Mouse (Mus musculus) liver, embryonic 14.5 days (tissue): ENCODE data around the gene 4930507D05Rik. TPM values are rescaled to one million over a fixed set of nuclear protein-coding genes. Genes with fewer than 3 reads are reported as not detected.

ENCODE experiments used
- ATAC-seq: fragments of 200-750 bp; cut with Nextera tagmentation; 2 replicates; pipeline ENCODE4 v1.8.0; 2017; ENCODE audit warnings: moderate number of reproducible peaks, mild to moderate bottlenecking, moderate library complexity; ENCODE audit not compliant: insufficient read depth
- DNase-seq, 3 experiments: peaks; one replicate each; pipeline ENCODE4 v3.0.0-alpha.2; 2012 to 2013; ENCODE audit warnings: low read depth in 3 of 3, low spot score in 3 of 3
- H3K27ac ChIP-seq: fragments of 300-500 bp; sonication (generic); 2 replicates; pipeline ENCODE4 v1.5.1; 2014; ENCODE audit warnings: moderate library complexity, mild to moderate bottlenecking, control low read depth, inconsistent platforms
- H3K27me3 ChIP-seq: fragments of 300-500 bp; sonication (generic); 2 replicates; pipeline ENCODE4 v1.6.1; 2014; ENCODE audit warnings: mild to moderate bottlenecking, low read length, moderate library complexity; ENCODE audit not compliant: control insufficient read depth, insufficient read depth
- H3K36me3 ChIP-seq: fragments of 300-500 bp; sonication (generic); replicated peaks from 2 replicates; pipeline ENCODE4 v1.6.1; 2014; ENCODE audit warnings: low read depth; ENCODE audit not compliant: control insufficient read depth, insufficient read depth
- H3K4me1 ChIP-seq, 2 experiments: fragments of 200-500 bp in 1 of 2; fragments of 300-500 bp in 1 of 2; sonication (generic) in 1 of 2; replicated peaks; 2 replicates each; pipeline ENCODE4 v1.6.1; 2012 to 2014; ENCODE audit warnings: antibody characterized with exemption in 1 of 2, inconsistent platforms in 1 of 2, low read length in 1 of 2; ENCODE audit not compliant: control insufficient read depth in 2 of 2, insufficient read depth in 2 of 2
- H3K4me2 ChIP-seq: fragments of 300-500 bp; sonication (generic); 2 replicates; pipeline ENCODE4 v1.6.1; 2014; ENCODE audit warnings: low read depth, mild to moderate bottlenecking, control low read depth, moderate library complexity
- H3K4me3 ChIP-seq, 2 experiments: fragments of 200-500 bp in 1 of 2; fragments of 300-500 bp in 1 of 2; sonication (generic) in 1 of 2; 2 replicates each; pipeline ENCODE4 v1.5.1; 2012 to 2014; ENCODE audit warnings: low read depth in 2 of 2, low read length in 2 of 2, mild to moderate bottlenecking in 2 of 2, control low read depth in 1 of 2, inconsistent platforms in 1 of 2, moderate library complexity in 1 of 2; ENCODE audit not compliant: insufficient read depth in 1 of 2
- H3K9ac ChIP-seq: fragments of 300-500 bp; sonication (generic); replicated peaks from 2 replicates; pipeline ENCODE4 v1.6.1; 2014; ENCODE audit warnings: mild to moderate bottlenecking, control low read depth, moderate library complexity
- H3K9me3 ChIP-seq: fragments of 300-500 bp; sonication (generic); 2 replicates; pipeline ENCODE4 v1.6.1; 2016; ENCODE audit warnings: low read length, mixed read lengths; ENCODE audit not compliant: control insufficient read depth
- CTCF ChIP-seq: IDR thresholded peaks from 2 replicates; pipeline ENCODE4 v1.5.1; 2016; ENCODE audit warnings: antibody characterized with exemption, low read depth, control low read depth
- EP300 ChIP-seq: IDR thresholded peaks from 2 replicates; pipeline ENCODE4 v1.6.1; 2016; ENCODE audit warnings: antibody characterized with exemption, low read depth
- WGBS: fragments of 180-500 bp; shearing (Covaris S2); extraction: QIAGEN DNeasy Blood & Tissue Kit; methylation state at CpG from one replicate; pipeline ENCODE4 v1.1.7; 2014; ENCODE audit not compliant: insufficient replicate concordance; 5-methylcytosine and 5-hydroxymethylcytosine counted together
- polyA plus RNA-seq, 2 experiments: library from polyadenylated mRNA; depleted of rRNA in 1 of 2; stranded (reverse) in 1 of 2; unstranded in 1 of 2; fragments of >200 nt; fragmentation: Nextera tagmentation in 1 of 2; extraction: Ambion mirVana in 1 of 2; gene quantifications; 2 replicates each; pipeline versions ENCODE4 v1.2.1 to v1.2.3; 2012 to 2014

4930507D05Rik gene
- polyA plus RNA-seq, 2 experiments: 0.11 to 0.25 TPM

DNA sequence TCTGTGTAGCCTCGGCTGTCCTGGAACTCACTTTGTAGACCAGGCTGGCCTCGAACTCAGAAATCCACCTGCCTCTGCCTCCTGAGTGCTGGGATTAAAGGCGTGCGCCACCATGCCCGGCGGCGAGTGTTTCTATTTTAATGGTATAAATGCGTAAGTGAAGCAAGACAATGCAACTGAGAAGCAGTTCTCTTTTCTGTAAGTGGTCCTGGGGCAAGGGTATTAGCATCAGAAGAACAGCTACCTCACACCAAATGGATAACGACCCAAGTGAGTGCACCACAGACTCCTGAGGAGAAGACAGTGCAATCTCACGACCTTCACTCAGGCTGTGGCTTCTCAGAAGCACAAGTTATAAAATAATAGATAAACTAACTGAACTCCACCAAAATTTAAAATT lies 25.7 kb downstream of the 4930507D05Rik start:
- 80% methylated on average over 10 of the region's 10 CpGs for WGBS
- Histone ChIP-seq H3K36me3 (peaks cover 6% of the 10 kb centered on the region; the same call in 1 of the 2 replicates), H3K4me3 (no peak overlapping the region), H3K27ac (no peak overlapping the region), H3K9me3 (no peaks in the 10 kb centered on the region), H3K4me2 (no peak overlapping the region), H3K27me3 (no peaks in the 10 kb centered on the region), H3K9ac (no peak overlapping the region), H3K4me1 (no peaks in the 10 kb centered on the region)
- TF ChIP-seq CTCF: no peak
- TF ChIP-seq EP300: no peak
- DNase-seq (no peak), ATAC-seq (no peak)

DNA sequence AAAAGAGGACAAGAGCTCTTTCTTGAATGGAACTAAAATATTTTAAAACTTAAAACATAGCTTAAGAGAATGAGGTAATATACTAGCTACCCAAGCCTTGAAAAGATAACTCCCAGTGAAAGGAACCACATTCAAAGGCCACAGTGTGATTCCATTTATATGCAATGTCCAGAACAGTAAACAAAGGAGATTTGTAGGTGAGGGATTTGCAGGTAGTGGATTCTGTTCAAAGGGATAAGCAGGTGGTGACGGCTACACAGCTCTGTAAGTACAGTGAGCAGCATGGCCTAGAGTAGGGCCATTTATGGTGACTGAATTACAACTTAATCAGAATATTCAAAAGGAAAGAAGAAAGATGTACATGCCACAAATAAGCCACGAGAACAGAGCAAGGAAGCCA lies 27.7 kb downstream of the 4930507D05Rik start:
- Histone ChIP-seq H3K4me3 (no peak overlapping the region), H3K9me3 (no peaks in the 10 kb centered on the region), H3K9ac (no peak overlapping the region), H3K27me3 (no peaks in the 10 kb centered on the region), H3K4me1 (no peaks in the 10 kb centered on the region), H3K27ac (no peak overlapping the region), H3K36me3 (peaks cover 3% of the 10 kb centered on the region; the same call in 1 of the 2 replicates), H3K4me2 (no peak overlapping the region)
- WGBS: 69% methylated on average over 2 of the region's 2 CpGs
- ATAC-seq (no peak), DNase-seq (no peak)
- TF ChIP-seq CTCF (no peak), EP300 (no peak)

DNA sequence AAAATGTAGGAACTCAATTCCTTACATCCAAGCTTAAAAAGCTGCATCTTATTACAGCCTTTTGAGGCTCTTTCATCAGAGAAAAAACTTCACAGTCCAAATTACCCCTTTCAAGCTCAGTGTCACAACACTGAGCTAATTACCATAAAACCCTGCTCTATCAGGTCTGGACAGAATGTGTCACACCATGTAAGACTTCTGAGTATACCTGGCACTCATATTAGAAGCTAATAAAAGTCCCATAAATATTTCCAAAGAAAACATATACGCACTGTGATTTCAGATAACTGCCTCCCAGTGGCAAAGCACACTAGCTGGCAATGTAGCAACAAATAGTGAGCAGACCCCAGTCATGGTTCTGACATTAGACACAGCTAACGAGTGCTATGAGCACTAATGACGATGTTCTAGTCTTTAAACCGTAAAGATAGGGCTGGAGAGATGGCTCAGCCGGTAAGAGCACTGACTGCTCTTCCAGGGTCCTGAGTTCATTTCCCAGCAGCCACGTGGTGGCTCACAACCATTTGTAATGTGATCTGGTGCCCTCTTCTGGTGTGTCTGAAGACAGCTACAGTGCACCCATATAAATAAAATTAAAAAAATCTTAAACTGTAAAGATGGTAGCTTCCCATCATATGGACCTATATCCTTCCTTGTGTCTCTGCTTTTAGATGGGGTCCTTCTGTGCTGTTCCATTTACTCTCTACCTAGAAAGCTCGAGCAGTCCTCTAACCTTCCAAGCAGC lies 32.0 kb downstream of the 4930507D05Rik start:
- WGBS: 65% methylated on average over 7 of the region's 7 CpGs
- no peak for ATAC-seq
- Histone ChIP-seq H3K4me1 (peaks cover 6 to 10% of the 10 kb centered on the region in 2 experiments), H3K9me3 (no peaks in the 10 kb centered on the region), H3K27ac (no peak overlapping the region), H3K27me3 (no peaks in the 10 kb centered on the region), H3K4me3 (no peak overlapping the region), H3K36me3 (peaks cover 3% of the 10 kb centered on the region; the same call in 1 of the 2 replicates), H3K4me2 (no peak overlapping the region), H3K9ac (no peak overlapping the region)
- DNase-seq: no peak
- TF ChIP-seq EP300 (no peak), CTCF (peak; percentile 12; the same call in 1 of the 2 replicates)

DNA sequence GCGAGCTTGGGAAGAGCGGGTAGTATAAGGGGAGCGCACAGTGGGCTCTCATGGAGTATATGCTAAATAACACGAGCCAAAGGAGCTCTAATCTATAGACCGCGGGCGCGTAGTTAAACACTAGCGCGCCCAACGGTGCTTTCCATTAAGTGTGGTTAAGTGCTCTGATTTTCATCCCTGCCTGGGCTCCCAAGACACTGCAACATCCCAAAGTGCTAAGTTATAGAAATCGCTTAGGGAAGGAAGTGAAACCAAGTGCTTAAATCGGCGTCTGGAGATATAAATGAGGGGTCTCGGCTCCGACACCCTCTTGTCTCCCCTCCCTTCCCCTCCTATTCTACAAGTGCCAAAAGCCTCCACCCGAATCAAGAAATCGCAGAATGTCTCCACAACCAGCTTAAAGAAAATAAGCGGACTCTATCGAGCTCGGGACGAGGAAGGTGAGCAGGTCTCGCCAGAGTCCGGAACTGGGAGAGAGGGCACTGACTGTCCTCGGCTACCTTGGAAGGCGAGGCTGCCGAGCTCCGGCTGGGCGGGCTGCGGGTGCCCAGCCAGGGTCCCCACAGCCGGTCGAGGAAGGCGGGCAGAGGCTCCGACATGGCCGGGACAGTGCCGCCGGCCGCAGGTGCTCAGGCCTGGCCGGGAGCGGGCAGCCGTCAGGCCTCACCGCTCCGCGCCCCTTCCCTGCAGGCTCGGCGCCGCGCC lies 36.7 kb downstream of the 4930507D05Rik start:
- Histone ChIP-seq H3K27ac (peak overlapping the region; percentile 59), H3K4me2 (peak overlapping the region; percentile 90), H3K9ac (peak overlapping the region; percentile 93), H3K36me3 (no peaks in the 10 kb centered on the region), H3K4me3 (peak overlapping the region; percentile 88 to 97), H3K27me3 (no peaks in the 10 kb centered on the region), H3K9me3 (no peaks in the 10 kb centered on the region), H3K4me1 (peaks cover 9 to 19% of the 10 kb centered on the region in 2 experiments)
- DNase-seq (no peak), ATAC-seq (peak; percentile 67)
- no peak for TF ChIP-seq EP300
- under 1% methylated on average over 42 of the region's 48 CpGs for WGBS
